Mouse (Mus musculus) gastrocnemius, adult 8-10 months (tissue): Measurements from ENCODE around the gene Atp2b1. TPM values are rescaled to one million over a fixed set of nuclear protein-coding genes. Genes with fewer than 3 reads are reported as not detected.

Experiments
- DNase-seq, 2 experiments: peaks; one replicate each; pipeline ENCODE4 v3.0.0; 2022; ENCODE audit warnings: low spot score in 2 of 2
- total RNA-seq, 4 experiments: library from RNA; stranded (reverse); gene quantifications; 2 replicates each; pipeline ENCODE4 v1.2.4; 2022

The Atp2b1 gene
- total RNA-seq = 10 to 100 TPM; 61.9 to 75.9 (median 73.7) TPM

- DNase-seq = peak; percentile 87 to 93
These were observed at the start of gene Atp2b1 for GRCm38 (mm10) chr10:98913961-98914809. Gene Atp2b1 (plus strand): TSS chr10:98914406.

DNA sequence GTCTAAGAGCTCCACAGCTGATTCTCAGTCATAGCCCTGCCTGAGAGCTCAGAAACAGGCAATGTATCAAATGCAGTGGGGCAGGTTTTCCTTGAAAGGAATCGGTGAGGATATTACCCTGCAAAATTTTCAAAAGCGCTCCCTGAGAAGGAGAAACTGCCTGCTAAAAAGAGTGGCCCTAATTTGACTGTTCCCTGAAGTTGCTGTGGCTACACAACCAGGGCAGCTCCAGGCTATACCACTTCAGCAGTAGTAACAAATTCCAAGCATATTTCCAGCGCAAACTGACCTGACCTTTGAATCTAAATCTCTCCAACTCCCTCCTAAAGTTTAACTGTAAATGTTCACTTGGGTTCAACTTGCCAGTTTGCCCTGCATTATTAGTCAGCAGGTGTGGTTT, 49.4 kb upstream of the Atp2b1 start:
- DNase-seq = no peak

- no peak for DNase-seq
These were observed 47.3 kb upstream of the Atp2b1 start for GRCm38 (mm10) chr10:98866836-98867370.

DNA sequence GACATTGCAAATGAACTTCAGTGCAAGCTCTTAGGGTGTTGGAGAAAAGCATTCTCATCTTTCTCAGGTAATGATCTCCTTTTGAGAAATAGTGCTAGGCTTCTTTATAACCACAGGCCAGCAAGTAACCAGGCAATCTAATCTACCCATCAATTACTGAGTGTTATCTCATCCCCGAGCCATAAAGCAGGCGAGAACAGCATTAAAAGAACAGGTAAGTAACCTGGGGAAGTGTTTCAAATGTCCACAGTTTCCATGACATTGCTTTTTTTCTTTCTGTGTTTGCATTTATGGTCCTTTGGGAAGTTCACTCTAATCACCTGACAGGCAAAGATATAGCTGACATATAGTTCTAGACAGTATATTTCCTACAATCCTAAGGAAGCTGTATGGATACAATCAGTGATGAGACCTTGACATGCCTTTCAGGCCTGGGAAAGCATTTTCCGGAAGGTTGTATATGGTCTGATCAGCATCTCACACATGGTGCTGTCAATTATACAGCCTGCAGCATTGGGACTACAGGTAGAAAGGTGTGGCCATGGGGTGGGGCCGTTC, 45.8 kb upstream of the Atp2b1 start:
- DNase-seq = no peak

DNA sequence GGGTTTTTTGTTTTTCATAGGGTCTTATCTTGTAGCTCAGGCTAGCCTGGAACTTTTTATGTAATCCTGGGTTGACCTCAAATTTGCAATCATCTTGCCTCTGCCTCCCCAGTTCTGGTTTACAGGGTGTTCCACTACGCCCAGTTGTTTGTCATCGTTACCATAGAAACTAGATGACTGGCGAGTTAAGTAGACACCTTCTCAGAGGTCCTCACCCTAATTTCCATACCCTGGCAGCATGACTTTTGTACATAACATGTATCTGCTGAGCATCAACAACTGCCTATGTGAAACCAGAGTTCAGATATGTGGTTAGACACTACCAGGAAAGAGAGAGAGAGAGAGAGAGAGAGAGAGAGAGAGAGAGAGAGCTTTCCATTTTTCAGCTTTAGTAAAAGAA, 36.4 kb upstream of the Atp2b1 start:
- no peak for DNase-seq

DNA sequence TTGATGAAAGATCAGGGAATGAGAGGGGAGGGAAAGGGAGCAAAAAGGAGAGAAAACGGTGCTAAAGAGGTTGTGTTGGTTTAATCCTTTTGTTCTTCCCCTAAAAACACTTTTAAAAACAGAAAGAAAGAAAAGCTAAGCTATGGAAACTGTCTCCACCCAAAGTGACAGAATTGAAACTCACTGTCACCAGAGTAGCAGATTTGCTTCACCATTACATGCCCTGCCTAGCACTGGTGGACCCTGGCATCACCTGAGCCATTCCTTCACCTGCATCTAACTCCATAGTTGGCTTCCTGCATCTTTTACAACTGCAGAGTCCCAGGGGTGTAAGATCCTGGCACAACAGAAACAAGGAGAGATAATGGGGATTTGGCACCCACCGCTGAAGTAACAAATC, 35.6 kb upstream of the Atp2b1 start:
- no peak for DNase-seq

DNA sequence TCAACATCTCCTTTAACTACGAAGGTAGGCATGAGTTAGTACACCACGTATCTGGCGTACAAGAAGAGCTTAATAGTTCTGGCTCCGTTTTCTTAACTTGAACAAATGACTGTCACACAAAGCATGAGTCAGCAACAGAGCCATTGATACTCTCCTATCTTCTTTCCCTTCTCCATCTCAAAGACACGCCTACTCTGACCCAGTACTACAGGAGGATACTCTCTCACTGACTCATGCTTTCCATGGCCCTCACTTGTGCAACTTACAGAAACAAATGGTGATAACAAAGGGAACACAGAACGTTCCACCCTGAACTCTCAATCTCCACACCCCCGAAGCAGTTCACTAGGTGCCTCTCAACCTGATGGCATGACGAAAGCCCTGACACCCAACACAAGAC, 34.1 kb upstream of the Atp2b1 start:
- no peak for DNase-seq

DNA sequence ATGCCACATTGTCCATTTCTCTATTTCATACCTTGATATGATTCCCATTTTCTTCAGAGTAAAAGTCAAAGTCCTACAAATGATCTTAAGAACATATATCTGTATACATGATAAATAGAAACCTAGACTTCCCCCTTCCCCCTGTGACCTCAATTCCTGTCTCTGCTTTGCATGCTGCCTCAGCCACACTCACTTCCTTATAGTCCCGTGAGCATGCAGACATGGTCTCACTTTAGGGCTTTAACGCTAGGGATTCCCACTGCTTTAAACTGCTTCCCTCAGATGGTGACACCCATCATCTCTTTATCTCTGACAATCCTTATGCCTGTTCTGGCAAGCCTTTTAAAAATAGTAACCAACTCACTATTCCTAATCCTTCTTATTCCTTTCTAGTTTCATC, 33.5 kb upstream of the Atp2b1 start:
- no peak for DNase-seq

- no peak for DNase-seq
These were observed 32.7 kb upstream of the Atp2b1 start for GRCm38 (mm10) chr10:98881492-98881891.

DNA sequence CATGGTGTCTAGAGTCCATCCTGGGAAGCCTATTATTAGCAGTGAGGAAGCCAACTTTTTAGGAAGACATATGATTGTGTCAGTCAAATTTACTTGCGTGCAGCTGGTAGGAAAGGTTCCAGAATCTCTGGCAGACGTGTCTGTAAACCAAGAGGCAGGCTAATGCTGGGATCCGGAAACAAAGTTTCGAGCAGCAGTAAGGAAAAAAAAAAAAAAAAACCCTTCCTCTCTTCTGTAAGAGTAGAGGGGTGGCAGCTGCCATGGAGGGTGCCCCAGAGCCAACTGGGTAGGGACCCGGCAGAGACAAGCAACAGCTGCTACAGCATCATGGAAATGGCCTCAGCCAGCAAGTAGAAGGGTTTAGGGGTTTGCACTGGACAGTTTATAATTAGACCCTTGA, 31.6 kb upstream of the Atp2b1 start:
- no peak for DNase-seq

GRCm38 (mm10) chr10:98884445-98884844, 29.8 kb upstream of the Atp2b1 start:
- DNase-seq = no peak

GRCm38 (mm10) chr10:98886770-98887271, 27.4 kb upstream of the Atp2b1 start:
- DNase-seq = no peak

DNA sequence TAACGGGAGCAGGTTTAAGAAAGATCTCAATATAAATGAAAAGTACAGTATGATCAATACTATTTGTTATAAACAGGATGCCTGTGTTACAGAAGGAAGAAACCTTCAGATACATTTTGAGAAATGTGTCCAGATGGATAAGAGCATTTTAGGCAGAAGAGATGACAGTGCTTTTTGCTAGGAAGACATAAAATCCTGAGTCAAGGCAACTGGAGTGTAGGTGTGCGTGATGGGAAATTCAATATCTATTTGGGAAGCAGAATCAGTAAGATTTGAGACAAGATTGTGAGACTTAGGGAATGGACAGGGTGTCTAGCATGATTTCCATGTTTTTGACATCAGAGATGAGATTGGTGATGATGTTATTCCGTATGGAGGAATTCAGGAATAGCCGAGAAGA, 22.8 kb upstream of the Atp2b1 start:
- DNase-seq = no peak

DNA sequence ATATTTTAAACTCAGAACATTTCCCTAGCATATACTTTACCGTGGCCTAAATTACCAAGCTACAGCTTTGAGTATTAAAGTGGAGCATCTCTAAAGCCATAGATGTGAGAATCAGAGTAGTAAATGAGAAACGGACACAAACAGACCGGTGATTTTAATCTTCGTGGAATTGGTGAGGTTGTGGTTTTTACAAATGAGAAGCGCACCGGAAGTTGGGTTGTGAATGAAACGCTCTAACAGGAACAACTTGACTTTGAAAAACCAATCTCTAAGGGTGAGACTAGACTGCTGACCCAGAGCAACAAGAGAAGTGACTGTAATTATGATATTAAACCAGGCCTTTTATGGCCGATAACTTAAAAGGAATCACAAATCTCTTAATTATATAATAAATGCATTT, 16.7 kb upstream of the Atp2b1 start:
- DNase-seq = no peak

DNA sequence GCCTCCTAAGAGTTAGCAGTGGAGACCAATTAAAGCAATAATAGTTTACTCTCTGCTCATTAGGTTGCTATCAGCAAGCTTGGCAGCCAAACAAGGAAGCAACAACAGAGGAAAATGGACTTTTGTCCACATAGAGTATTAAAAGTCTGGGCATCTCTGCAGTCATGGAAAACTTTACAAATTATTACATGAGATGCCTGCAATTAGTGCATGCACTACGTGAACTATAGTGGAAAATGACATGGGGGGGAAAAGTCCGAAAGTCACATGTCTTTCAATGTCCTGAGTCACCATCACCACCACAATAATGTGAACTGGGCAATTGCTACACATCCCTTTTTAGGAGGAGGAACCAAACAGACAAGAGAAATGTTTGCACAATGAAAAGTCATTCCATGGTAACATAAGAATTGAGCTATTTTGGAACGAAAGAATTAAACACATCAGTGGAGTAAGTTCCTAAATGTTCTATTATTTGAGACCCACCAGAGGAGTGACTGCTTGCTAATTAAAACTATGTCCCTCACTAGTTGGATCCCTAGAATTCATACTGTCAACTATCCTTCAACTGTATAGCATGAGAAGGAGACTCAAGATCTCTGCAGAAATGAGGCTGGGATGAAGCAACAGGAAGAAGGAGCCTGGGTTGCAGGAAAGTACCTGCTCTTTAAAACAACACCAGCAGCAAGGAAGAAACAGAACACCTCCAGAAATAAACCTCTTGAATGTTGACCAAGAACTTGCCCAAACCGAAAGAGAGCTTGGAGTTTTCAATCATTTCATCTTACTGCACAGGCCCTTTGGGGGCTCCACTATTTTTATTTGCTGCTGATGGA, 16.1 kb upstream of the Atp2b1 start:
- DNase-seq = no peak

DNA sequence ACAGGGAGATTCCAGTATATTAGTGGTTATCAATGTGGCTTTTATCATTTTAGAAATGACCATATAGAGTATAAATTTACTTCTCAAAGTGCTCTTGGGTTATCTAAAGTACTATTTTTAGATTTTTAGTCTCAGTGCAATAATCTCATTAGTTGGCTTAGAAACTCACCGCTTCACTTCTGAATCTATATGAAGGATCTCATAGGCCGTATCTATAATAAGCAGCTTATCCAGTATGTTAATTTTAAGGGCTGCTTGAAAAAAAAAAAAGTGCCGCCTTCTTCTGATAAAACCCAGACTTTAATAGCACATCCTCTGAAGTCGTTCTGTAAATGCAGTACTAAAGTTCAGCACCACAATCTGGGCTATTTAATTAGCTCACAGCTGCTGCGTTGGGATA, 12.7 kb upstream of the Atp2b1 start:
- no peak for DNase-seq

GRCm38 (mm10) chr10:98905987-98906386, 8.2 kb upstream of the Atp2b1 start:
- no peak for DNase-seq

GRCm38 (mm10) chr10:98906941-98907549, 7.2 kb upstream of the Atp2b1 start:
- no peak for DNase-seq

DNA sequence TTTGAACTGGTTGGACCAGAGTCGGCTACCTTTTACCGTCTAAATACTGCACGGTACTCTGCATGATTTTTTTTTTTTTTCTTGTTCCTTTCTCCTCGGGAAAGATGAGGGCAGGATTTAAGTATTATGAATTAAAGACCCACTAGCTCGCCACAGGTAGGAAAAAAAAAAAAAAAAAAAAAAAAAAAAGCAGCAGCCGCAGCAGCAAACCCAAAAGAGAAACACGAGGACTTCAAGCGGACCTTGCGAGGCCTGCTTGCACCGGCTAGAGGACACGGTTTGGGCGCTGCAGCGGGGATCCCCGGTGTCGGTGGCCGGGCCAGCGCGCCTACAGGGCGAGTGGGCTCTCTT, 621 bp upstream of the Atp2b1 start:
- no peak for DNase-seq

GRCm38 (mm10) chr10:98914810-98915241, 620 bp downstream of the Atp2b1 start:
- DNase-seq = peak; percentile 70 to 80

DNA sequence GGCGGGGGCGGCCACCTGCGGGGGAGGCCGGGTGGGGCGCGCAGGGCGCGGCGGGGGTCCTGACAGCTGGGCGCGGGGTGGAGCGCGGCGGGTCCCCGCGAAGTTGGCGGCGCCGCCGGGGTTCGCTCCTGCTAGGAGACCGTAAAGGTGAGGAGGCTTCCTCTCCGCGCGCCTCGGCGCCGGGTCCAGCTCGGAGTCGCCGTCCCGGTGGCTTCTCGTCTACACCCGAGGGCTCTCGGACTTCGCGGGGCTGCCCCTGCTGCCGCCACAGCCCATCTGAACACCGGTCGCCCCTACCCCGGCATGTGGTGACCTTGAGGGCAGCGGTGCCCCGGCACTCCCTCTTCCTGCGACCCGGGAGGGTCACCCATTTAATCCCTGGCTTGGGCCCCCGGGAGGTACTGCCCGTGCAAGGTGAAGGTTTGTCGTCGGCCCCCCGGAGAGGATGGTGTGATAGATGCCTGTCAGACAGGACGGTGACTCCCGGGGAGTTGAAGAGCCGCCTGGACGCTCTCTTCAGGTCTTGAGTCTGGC, 1.3 kb downstream of the Atp2b1 start:
- peak; percentile 13 to 14 for DNase-seq
